Mouse (Mus musculus) layer of hippocampus, adult 2 months (tissue): Measurements from ENCODE around the gene Gdap1l1. TPM values are rescaled to one million over a fixed set of nuclear protein-coding genes. Genes with fewer than 3 reads are reported as not detected.
A peak's percentile ranks its signal among the peaks of the same experiment; 100 is the strongest.
"Not testable (repeated sequence)": the region's sequence is repeated elsewhere in the genome, so short reads cannot be mapped to it uniquely, and the experiment has no call there.

Experiments
- DNase-seq, 2 experiments: peaks; one replicate each; pipeline ENCODE4 v3.0.0; 2022; ENCODE audit warnings: low spot score in 2 of 2
- H3K27ac ChIP-seq: fragments of 200-600 bp; 2 replicates; pipeline ENCODE4 v1.8.1; 2022
- H3K4me3 ChIP-seq: fragments of 200-600 bp; 2 replicates; pipeline ENCODE4 v1.8.1; 2022; ENCODE audit warnings: mild to moderate bottlenecking
- CTCF ChIP-seq: fragments of 200-600 bp; conservative IDR thresholded peaks from 2 replicates; pipeline ENCODE4 v1.8.1; 2022; ENCODE audit warnings: antibody characterized with exemption, mild to moderate bottlenecking, moderate library complexity
- long read RNA-seq, 2 experiments: library from polyadenylated mRNA; stranded (forward); transcript quantifications; one replicate each; pipeline ENCODE4 v2.0.0; 2021; ENCODE audit warnings: borderline mapping rate in 2 of 2
- total RNA-seq, 2 experiments: library from RNA; stranded (reverse); gene quantifications; 2 replicates each; pipeline ENCODE4 v1.2.3; 2021

The Gdap1l1 gene
- 10 to 100 TPM; 61.5 to 70.7 TPM for total RNA-seq
- long read RNA-seq, experiment 1, transcript Gdap1l1-202 (7 exons, 2,475 nt), result major isoform, 27 of 81 reads
- long read RNA-seq, experiment 1, transcript Gdap1l1-201 (6 exons, 2,220 nt), result minor isoform, 24 of 81 reads
- long read RNA-seq, experiment 1, partial matches to known transcripts, result 26 of 81 reads
- long read RNA-seq, experiment 1, other reads (novel, unspliced or antisense), result 4 of 81 reads
- long read RNA-seq, experiment 2, transcript Gdap1l1-201 (6 exons, 2,220 nt), result major isoform, 41 of 109 reads
- long read RNA-seq, experiment 2, transcript Gdap1l1-202 (7 exons, 2,475 nt), result minor isoform, 39 of 109 reads
- long read RNA-seq, experiment 2, partial matches to known transcripts, result 24 of 109 reads
- long read RNA-seq, experiment 2, other reads (novel, unspliced or antisense), result 3 of 109 reads

DNA sequence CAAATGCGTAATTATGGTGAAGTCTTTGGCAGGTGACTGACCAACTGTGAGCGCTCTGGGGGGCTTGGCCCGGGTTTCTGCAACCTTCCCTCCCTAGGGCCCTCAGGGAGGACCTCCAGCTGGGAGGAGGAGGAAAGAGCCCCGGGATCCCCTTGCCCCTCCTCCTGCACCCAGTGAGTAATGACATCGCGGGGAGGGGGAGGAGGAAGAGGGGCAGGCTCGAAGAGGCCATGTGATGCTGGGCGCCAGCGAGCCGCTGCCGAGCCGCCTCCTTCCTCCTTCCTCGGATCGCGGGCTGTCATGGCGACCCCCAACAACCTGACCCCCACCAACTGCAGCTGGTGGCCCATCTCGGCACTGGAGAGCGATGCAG, at the start of gene Gdap1l1:
Gene Gdap1l1, plus strand, starts transcription at position 231 of the 373 bp plus-strand sequence.
- H3K27ac ChIP-seq, result peak within 1 kb of the TSS; percentile 93
- no peak for TF ChIP-seq CTCF
- peak; percentile 77 to 89 for DNase-seq
- H3K4me3 ChIP-seq, result peak within 1 kb of the TSS; percentile 85

DNA sequence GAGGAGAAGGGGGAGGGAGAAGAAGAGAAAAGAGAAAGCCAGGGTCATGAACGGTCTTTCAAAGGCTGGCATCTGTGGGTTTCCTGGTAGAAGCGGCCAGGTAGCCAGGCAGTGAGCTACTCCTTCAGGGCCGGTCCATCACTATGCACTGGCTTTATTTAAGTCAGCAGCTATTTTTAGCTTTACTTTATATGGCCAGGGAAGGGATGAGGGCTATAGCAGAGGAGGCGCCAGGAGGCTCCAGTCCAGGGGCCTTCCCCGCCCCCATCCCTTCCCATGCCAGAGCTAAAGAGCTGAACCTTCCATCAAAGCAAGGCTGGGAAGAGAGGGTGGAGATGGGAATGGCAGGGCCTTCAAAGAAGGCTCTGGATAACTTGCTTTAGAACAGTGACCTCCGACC, 45.8 kb upstream of the Gdap1l1 start:
- no peak for TF ChIP-seq CTCF
- no peak for DNase-seq
- Histone ChIP-seq H3K27ac (no peak overlapping the region), H3K4me3 (no peak overlapping the region)

DNA sequence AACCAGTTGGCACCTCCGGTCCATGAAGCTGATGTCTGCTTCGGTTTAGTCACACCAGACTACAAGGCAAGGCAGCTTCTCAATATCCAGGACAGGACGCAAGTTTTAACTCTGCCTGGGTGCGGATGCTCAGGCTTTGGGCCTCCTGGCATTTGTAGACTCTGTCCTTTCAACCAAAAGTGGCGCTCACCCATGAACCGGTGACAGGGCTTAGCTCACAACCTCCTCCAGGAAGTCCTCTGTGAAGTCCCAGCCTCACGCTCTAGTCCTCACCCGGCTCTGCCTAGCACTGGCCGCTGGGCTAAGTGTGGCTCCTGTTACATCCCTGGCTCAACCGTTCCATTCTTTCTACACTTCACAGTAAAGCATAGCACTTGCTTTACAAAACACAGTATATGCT, 45.0 kb upstream of the Gdap1l1 start:
- no peak for DNase-seq
- TF ChIP-seq CTCF, result no peak
- no peak overlapping the region for H3K27ac ChIP-seq
- H3K4me3 ChIP-seq, result no peak overlapping the region

DNA sequence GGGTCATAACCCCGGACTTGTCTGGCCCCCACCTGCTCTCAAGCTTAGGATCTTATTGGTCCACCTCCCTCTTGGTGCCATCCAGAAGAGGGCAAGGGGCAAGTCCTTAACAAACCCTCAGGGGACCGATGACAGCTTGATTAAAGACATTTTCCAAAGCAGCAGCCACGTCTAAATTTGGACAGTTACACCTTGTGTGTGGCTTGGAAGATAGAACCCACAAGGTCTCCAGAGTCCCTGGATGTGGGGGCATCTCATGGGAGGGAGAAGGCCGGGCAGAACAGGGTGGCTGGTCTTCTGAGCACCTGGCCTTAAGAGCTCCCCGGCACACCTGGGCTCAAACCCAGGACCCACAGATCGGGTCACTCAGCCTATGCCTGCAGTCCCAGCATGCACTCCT, 44.3 kb upstream of the Gdap1l1 start:
- Histone ChIP-seq H3K27ac (no peak overlapping the region), H3K4me3 (no peak overlapping the region)
- TF ChIP-seq CTCF, result no peak
- no peak for DNase-seq

DNA sequence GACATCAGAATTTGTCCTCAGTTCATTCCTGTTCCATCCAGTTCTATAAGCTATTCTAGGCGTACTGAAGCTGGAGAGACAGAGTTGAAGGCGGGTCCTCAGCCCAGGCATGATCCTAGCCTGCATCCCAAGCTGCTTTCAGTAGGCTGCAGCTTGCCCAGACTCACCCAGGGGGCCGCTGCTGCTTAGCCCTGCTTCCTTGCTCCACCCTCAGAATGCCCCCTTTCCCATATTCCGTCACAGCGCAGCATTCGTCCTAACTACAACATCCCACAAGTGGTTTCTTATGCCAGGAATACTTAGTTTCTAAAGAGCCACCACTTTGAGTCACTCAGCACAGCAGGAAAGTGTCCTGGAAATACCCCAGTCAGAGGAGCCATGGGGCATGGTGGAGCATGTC, 43.3 kb upstream of the Gdap1l1 start:
- no peak for TF ChIP-seq CTCF

GRCm38 (mm10) chr2:163397071-163397470, 41.2 kb upstream of the Gdap1l1 start:
- no peak overlapping the region for H3K4me3 ChIP-seq
- no peak for DNase-seq
- H3K27ac ChIP-seq, result no peak overlapping the region
- TF ChIP-seq CTCF, result no peak

More for the DNA sequence above, 43.3 kb upstream of the Gdap1l1 start:
- Histone ChIP-seq H3K4me3 (no peak overlapping the region), H3K27ac (no peak overlapping the region)
- DNase-seq, result no peak

DNA sequence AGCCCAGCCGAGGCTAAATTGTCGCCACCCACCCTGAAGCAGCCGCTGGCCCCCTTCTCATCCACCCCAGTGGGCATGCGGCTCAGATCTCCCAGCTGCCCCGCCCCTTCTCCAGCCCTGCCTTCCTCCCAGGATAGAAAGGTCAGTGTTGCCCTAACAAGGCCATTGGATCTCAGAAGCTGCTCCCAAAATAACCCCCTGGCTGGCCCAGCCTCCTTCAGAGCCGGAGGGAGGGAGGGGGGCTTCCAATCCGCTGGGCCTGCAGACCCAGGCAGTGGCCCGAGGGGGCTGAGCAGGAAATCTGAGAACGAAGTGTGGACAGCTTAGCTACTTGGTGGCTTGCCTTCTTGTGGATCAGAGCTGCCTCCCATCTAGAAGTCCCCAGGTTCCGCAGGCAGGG, 40.4 kb upstream of the Gdap1l1 start, which contains the start of gene Jph2:
Gene Jph2, minus strand, starts transcription at position 89 of the 400 bp plus-strand sequence.
- no peak within 1 kb of the TSS for H3K4me3 ChIP-seq
- TF ChIP-seq CTCF, result no peak
- DNase-seq, result no peak
- no peak within 1 kb of the TSS for H3K27ac ChIP-seq

DNA sequence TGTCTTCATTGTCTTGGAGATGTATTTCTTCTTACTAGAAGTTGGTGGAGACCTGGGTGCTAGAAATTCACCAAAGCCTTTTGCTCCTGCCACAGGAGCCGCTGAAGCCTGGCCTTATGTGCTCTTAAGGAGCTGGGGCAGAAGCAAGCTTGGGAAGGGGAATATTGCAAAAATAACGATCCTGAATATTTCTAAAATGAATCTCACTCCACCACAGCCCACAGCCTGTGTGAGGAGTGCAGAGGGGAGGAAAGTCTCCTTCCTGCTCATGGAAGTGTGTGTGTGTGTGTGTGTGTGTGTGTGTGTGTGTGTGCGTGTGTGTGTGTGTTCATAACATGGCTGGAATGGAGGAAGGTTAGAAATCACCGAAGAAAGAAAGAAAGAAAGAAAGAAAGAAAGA, 39.5 kb upstream of the Gdap1l1 start:
- Histone ChIP-seq H3K4me3 (no peak overlapping the region), H3K27ac (no peak overlapping the region)
- DNase-seq, result no peak
- no peak for TF ChIP-seq CTCF

DNA sequence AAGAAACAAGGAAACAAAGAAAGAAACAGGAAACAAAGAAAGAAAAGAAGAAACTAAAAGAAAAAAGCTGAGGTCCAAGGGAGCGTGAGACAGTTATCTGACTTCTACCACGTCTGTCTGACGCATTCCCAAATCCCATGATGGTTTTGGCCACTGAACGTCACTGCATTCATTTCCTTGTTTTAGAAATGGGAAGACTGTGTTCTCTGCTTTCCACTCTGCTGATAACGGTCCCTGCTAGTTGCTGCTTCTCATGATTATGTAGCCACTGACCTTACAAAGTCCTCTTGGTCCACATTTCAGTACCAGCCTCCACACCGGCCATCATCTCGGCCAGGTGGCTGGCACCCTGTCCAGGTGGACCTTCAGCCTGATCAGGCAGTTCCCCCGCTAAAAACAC, 39.1 kb upstream of the Gdap1l1 start:
- H3K27ac ChIP-seq, result no peak overlapping the region
- H3K4me3 ChIP-seq, result no peak overlapping the region
- DNase-seq, result no peak
- TF ChIP-seq CTCF, result no peak

DNA sequence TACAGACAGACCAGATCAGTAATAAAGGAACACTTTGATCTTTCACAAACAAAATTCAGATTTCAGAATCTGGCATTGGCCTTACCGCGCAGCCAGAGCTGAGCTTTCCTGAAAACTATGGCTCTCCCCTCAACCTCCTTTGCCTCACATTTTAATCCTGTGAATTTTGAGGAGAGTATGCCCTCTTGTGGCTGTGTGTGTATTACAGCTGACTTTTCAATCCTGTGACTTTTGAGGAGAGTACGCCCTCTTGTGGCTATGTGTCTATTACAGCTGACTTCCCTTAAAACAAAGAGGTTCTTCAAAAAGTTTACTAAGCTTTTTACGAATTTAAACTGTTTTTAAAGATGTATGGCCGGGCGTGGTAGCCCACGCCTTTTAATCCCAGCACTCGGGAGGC, 37.1 kb upstream of the Gdap1l1 start:
- peak; percentile 99 for TF ChIP-seq CTCF
- Histone ChIP-seq H3K4me3 (no peak overlapping the region), H3K27ac (no peak overlapping the region)
- DNase-seq, result peak; percentile 74 to 87

DNA sequence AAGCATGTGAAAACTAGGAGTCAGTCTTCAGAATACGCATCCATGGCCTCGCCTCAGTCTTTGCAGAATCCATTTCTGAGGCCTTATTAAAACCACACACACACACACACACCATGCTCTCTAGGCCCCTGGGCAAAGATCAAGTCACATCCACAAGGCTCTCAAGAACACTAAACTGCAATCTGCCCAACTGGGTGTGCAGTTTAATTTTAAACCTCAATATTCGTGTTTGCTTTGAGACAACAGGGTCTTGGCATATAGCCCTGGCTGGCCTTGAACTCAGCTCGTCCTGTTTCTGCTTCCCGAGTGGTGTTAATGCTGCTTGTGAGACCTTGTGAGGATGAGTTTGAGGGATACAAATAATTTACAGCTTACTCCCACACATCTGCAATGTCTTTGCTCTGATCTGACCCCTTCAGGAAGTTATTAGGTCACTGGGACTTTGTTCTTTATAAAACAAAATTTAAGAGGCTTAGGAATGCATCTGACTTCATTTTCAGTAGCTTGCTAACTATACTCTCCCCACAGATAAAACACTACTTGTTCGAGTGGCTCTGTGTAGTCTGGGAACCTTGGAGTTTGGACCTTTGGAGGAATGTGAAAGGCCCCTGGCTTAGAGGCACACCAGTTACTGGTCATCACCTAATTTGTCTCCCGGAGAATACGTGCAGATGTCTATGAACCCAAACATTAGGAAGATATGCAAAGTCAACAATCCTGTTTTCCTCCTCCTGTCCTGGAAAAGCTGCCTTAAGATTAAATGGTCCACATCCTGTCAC, 34.0 kb upstream of the Gdap1l1 start:
- no peak overlapping the region for H3K27ac ChIP-seq
- no peak for DNase-seq
- no peak overlapping the region for H3K4me3 ChIP-seq
- TF ChIP-seq CTCF, result no peak

DNA sequence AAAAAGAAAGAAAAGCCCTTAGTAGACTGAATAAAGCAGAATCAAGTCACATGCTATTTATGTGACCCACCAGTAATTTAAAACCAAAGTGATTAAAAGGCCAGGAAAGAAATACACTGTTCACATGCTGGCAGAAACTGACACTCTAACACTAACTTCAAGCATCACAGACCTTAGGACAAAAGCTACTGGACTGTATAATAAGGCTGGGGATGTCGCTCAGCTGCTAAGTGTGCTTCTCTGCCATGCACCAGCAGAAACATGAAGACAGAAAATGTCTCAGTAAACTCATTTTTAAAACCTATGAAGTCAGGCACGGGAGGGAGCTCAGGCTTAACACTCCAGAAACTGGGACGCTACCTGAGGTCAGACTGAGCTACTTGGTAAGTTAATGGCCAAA, 28.1 kb upstream of the Gdap1l1 start:
- no peak for TF ChIP-seq CTCF
- no peak for DNase-seq
- Histone ChIP-seq H3K4me3 (no peak overlapping the region), H3K27ac (no peak overlapping the region)

- not testable (repeated sequence) for DNase-seq, H3K4me3 ChIP-seq
- H3K27ac ChIP-seq, result peak overlapping the region; percentile 43
Measured at GRCm38 (mm10) chr2:163411344-163411743, 26.9 kb upstream of the Gdap1l1 start.

DNA sequence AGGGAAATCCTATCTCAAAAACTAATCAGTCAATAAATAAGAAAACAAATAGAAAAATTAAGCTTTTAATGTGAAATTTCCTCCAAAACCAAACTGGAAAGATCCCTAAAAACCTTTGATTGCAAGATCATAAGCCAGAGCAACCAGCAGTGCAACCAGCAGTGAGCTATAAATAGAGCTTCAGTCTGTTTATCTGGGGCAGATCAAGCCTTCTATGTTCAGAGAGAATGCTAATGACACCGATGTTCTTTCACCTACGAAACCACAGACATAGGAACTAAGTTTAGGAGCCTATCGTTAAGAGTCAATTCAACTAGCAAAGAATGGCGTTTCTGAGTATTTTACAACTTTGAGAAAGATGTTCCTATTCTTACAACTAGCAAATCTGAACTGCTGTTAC, 26.4 kb upstream of the Gdap1l1 start:
- H3K4me3 ChIP-seq, result no peak overlapping the region
- no peak for TF ChIP-seq CTCF
- H3K27ac ChIP-seq, result peak overlapping the region; percentile 43
- no peak for DNase-seq
